Mouse (Mus musculus): Measurements from ENCODE around the gene Igsf21. TPM values are rescaled to one million over a fixed set of nuclear protein-coding genes. Genes with fewer than 3 reads are reported as not detected.

The Igsf21 gene
- polyA plus RNA-seq, 1 experiment from 2014 or later = 64.4 TPM

DNA sequence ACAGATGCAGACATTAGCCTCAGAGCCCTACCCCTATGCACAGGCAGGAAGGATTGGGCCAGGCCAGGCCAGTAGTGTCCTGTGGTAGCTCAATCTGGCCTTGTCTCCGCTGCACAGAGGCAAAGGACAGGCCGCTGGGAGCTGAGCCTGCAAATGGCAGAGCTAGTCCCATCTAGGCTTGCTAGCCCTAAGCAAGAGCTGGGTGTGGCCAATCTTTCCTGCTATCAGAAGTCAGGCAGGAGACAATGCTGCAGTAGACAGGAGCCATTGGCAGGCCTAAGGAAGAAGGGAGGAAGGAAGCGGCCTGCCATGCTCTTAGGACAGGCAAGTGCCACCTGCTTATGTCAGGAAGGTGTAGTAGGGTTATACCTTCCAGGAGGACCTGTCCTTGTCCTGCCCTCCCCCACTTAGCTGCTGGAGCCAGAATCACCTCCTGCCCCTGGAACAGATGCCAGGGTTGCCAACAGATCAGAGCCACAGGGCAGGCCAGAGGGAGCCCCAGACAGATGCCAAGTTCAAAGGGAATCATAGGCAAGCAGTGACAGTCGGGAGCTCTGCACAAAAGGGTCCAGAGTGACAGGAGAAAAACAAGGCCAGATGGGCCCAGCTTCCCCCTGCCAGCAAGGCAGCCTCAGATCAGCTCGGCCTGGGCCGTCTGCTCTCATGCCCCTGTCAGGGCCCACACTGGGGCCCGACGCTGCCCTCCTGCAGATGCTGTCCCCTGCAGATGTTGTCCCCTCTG lies 59.0 kb downstream of the Igsf21 start:
- 0 out of 2 replicates have a peak, but pooled peaks have one; percentile 21 for ATAC-seq (ENCODE audit: low FRiP score)
- DNase-seq (ENCODE audit: low spot score) = no peak
- Histone ChIP-seq H3K4me1 (replicated peaks; ENCODE audit: control insufficient read depth, insufficient read depth, low read length) (peaks cover 13% of the 10 kb centered on the region), H3K27ac (peak overlapping the region; percentile 39; the same call in 1 of the 2 replicates), H3K36me3 (replicated peaks; ENCODE audit: control insufficient read depth, insufficient read depth) (no peaks in the 10 kb centered on the region), H3K9me3 (ENCODE audit: control insufficient read depth, low read length) (no peaks in the 10 kb centered on the region), H3K9ac (no peak overlapping the region), H3K4me2 (replicated peaks) (no peak overlapping the region), H3K27me3 (ENCODE audit: control insufficient read depth, insufficient read depth, low read length) (no peaks in the 10 kb centered on the region), H3K4me3 (replicated peaks; ENCODE audit: low read length) (no peak overlapping the region)
- WGBS = 47% methylated on average over 8 of the region's 8 CpGs

DNA sequence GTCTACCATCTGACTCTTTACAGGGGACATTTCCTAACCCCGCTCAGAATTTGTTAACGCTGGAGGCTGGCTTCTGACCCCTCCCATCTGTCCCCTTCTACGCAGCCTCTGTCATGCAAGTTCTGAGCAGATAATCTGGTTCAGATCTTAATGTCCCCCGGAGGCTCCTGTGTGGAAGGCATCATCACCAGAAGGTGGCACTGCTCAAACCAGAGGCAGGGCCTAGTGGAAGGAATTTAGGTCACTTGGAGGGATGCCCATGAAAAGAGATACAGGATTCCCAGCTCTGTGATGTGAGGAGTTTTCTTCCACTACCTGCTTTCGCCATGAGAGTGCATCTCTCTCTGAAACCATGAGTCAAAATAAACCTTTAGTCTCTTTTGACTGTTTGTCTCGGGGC lies 67.0 kb downstream of the Igsf21 start:
- H3K9me3 ChIP-seq (ENCODE audit: control insufficient read depth, low read length) = no peaks in the 10 kb centered on the region
- 64% methylated on average over 6 of the region's 6 CpGs for WGBS
- DNase-seq (ENCODE audit: low spot score) (no peak), ATAC-seq (ENCODE audit: low FRiP score) (no peak)
- no peak overlapping the region for H3K27ac ChIP-seq
- no peaks in the 10 kb centered on the region for H3K36me3 ChIP-seq (replicated peaks; ENCODE audit: control insufficient read depth, insufficient read depth)
- H3K9ac ChIP-seq = no peak overlapping the region
- H3K4me2 ChIP-seq (replicated peaks) = no peak overlapping the region
- H3K27me3 ChIP-seq (ENCODE audit: control insufficient read depth, insufficient read depth, low read length) = no peaks in the 10 kb centered on the region
- no peak overlapping the region for H3K4me3 ChIP-seq (replicated peaks; ENCODE audit: low read length)
- H3K4me1 ChIP-seq (replicated peaks; ENCODE audit: control insufficient read depth, insufficient read depth, low read length) = no peaks in the 10 kb centered on the region

DNA sequence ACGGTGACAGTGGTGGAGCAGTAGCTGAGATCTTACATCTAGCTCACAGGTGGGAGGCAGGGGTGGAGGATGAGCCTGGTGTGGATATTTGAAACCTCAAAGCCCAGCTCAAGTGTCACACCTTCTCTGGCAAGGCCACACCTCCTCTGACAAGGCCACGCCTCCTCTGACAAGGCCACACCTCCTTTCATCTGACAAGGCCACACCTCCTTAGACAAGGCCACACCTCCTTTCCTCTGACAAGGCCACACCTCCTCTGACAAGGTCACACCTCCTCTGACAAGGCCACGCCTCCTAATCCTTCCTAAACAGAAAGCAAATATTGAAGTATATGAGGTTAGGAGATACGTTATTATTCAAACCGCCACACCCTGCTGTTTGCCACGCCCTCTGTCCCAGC lies 69.5 kb downstream of the Igsf21 start:
- Histone ChIP-seq H3K4me1 (replicated peaks; ENCODE audit: control insufficient read depth, insufficient read depth, low read length) (peaks cover 10% of the 10 kb centered on the region), H3K36me3 (replicated peaks; ENCODE audit: control insufficient read depth, insufficient read depth) (no peaks in the 10 kb centered on the region), H3K27me3 (ENCODE audit: control insufficient read depth, insufficient read depth, low read length) (no peaks in the 10 kb centered on the region), H3K9me3 (ENCODE audit: control insufficient read depth, low read length) (no peaks in the 10 kb centered on the region), H3K9ac (no peak overlapping the region), H3K4me3 (replicated peaks; ENCODE audit: low read length) (no peak overlapping the region), H3K27ac (no peak overlapping the region), H3K4me2 (replicated peaks) (no peak overlapping the region)
- ATAC-seq (ENCODE audit: low FRiP score) (no peak), DNase-seq (ENCODE audit: low spot score) (no peak)
- WGBS = 92% methylated on average over 6 of the region's 6 CpGs

- no peak overlapping the region for H3K4me2 ChIP-seq (replicated peaks)
- H3K9ac ChIP-seq = no peak overlapping the region
- H3K36me3 ChIP-seq (replicated peaks; ENCODE audit: control insufficient read depth, insufficient read depth) = no peaks in the 10 kb centered on the region
- no peaks in the 10 kb centered on the region for H3K27me3 ChIP-seq (ENCODE audit: control insufficient read depth, insufficient read depth, low read length)
- 0 out of 2 replicates have a peak overlapping the region, but pooled peaks have one; percentile 20 for H3K27ac ChIP-seq
- no peak overlapping the region for H3K4me3 ChIP-seq (replicated peaks; ENCODE audit: low read length)
- no peak for ATAC-seq (ENCODE audit: low FRiP score)
- H3K4me1 ChIP-seq (replicated peaks; ENCODE audit: control insufficient read depth, insufficient read depth, low read length) = peaks cover 10% of the 10 kb centered on the region
- 46% methylated on average over 13 of the region's 13 CpGs for WGBS
- H3K9me3 ChIP-seq (ENCODE audit: control insufficient read depth, low read length) = no peaks in the 10 kb centered on the region
- no peak for DNase-seq (ENCODE audit: low spot score)
These were observed 72.7 kb downstream of the Igsf21 start for GRCm38 (mm10) chr4:140173746-140174399.

DNA sequence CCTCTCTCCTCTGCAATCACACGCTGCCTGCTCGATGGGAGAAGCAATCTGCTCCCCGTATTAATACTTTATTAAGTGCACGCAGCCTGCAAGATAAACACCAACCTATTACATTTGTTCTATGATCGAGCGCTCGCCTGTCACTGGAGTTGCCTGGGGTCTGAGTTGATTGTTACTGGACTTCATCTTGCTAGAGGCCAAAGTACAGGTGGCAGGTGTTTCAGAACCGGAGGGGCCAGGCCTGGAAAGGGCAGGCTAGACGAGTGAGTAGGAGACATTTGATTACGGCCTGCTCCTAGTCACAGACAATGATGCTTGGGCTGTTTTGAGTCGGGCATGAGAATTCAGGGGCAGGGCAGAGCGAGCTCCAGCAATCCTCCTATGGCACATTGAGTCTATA lies 73.5 kb downstream of the Igsf21 start:
- Histone ChIP-seq H3K4me2 (replicated peaks) (no peak overlapping the region), H3K4me3 (replicated peaks; ENCODE audit: low read length) (no peak overlapping the region), H3K36me3 (replicated peaks; ENCODE audit: control insufficient read depth, insufficient read depth) (no peaks in the 10 kb centered on the region), H3K27ac (0 out of 2 replicates have a peak overlapping the region, but pooled peaks have one; percentile 20), H3K27me3 (ENCODE audit: control insufficient read depth, insufficient read depth, low read length) (no peaks in the 10 kb centered on the region), H3K4me1 (replicated peaks; ENCODE audit: control insufficient read depth, insufficient read depth, low read length) (peaks cover 10% of the 10 kb centered on the region), H3K9me3 (ENCODE audit: control insufficient read depth, low read length) (no peaks in the 10 kb centered on the region), H3K9ac (no peak overlapping the region; the same call in 1 of the 2 replicates)
- 44% methylated on average over 12 of the region's 12 CpGs for WGBS
- DNase-seq (ENCODE audit: low spot score) = no peak
- no peak for ATAC-seq (ENCODE audit: low FRiP score)

DNA sequence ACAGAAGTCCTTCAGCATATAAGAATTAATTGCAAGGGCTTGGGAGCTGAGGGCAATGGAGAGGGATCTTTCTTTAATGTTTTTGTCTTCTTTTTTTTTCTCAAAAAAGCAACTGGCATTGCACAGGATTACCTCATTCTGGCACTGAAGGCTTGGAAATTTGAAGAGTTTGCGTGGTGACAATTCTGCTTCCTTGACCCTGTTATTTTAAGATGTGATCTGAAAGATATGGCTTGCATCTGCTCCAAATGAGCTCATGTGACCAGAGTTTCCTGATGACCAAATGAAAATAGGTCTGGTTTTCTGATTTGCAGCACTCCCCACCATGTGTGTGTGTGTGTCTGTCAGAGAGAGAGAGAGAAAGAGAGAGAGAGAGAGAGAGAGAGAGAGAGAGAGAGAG lies 74.7 kb downstream of the Igsf21 start:
- Histone ChIP-seq H3K4me2 (replicated peaks) (no peak overlapping the region), H3K36me3 (replicated peaks; ENCODE audit: control insufficient read depth, insufficient read depth) (no peaks in the 10 kb centered on the region), H3K4me1 (replicated peaks; ENCODE audit: control insufficient read depth, insufficient read depth, low read length) (peaks cover 18% of the 10 kb centered on the region), H3K9me3 (ENCODE audit: control insufficient read depth, low read length) (no peaks in the 10 kb centered on the region), H3K27me3 (ENCODE audit: control insufficient read depth, insufficient read depth, low read length) (no peaks in the 10 kb centered on the region), H3K9ac (no peak overlapping the region), H3K4me3 (replicated peaks; ENCODE audit: low read length) (no peak overlapping the region), H3K27ac (no peak overlapping the region)
- WGBS = 81% methylated on average over 1 of the region's 1 CpGs
- no peak for ATAC-seq (ENCODE audit: low FRiP score)
- no peak for DNase-seq (ENCODE audit: low spot score)

GRCm38 (mm10) chr4:140171189-140171588 lies 75.4 kb downstream of the Igsf21 start:
- peaks cover 18% of the 10 kb centered on the region for H3K4me1 ChIP-seq (replicated peaks; ENCODE audit: control insufficient read depth, insufficient read depth, low read length)
- H3K36me3 ChIP-seq (replicated peaks; ENCODE audit: control insufficient read depth, insufficient read depth) = no peaks in the 10 kb centered on the region
- H3K27ac ChIP-seq = no peak overlapping the region
- H3K27me3 ChIP-seq (ENCODE audit: control insufficient read depth, insufficient read depth, low read length) = no peaks in the 10 kb centered on the region
- no peak overlapping the region for H3K4me2 ChIP-seq (replicated peaks)
- no peak for ATAC-seq (ENCODE audit: low FRiP score)
- no peak for DNase-seq (ENCODE audit: low spot score)
- no peak overlapping the region for H3K4me3 ChIP-seq (replicated peaks; ENCODE audit: low read length)
- H3K9ac ChIP-seq = no peak overlapping the region
- no peaks in the 10 kb centered on the region for H3K9me3 ChIP-seq (ENCODE audit: control insufficient read depth, low read length)

- Histone ChIP-seq H3K9ac (no peak overlapping the region), H3K36me3 (replicated peaks; ENCODE audit: control insufficient read depth, insufficient read depth) (no peaks in the 10 kb centered on the region), H3K4me2 (replicated peaks) (no peak overlapping the region), H3K4me1 (replicated peaks; ENCODE audit: control insufficient read depth, insufficient read depth, low read length) (peaks cover 7% of the 10 kb centered on the region; the same call in 1 of the 2 replicates), H3K9me3 (ENCODE audit: control insufficient read depth, low read length) (no peaks in the 10 kb centered on the region), H3K27me3 (ENCODE audit: control insufficient read depth, insufficient read depth, low read length) (no peaks in the 10 kb centered on the region), H3K27ac (no peak overlapping the region), H3K4me3 (replicated peaks; ENCODE audit: low read length) (no peak overlapping the region)
- 77% methylated on average over 7 of the region's 7 CpGs for WGBS
- ATAC-seq (ENCODE audit: low FRiP score) = no peak
- no peak for DNase-seq (ENCODE audit: low spot score)
These were observed 80.7 kb downstream of the Igsf21 start for GRCm38 (mm10) chr4:140165851-140166250.

DNA sequence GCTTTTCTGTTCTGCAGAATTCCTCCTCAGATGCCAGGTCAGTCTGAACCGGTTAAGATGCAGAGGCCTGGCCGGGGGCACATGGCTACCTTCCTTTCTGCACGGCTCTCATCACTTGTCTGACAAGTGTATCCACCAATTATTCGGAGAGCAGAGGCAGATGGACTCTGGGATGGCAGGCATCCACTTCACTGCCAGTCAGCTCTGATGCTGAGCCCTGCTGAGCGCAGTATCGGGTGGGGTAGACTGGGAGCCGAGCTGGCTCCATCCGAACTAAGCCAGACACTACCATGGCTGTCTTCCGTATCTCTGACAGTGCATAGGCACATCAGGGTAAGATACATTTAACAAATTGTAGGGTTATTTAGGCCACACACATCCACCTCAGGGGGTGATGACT lies 81.9 kb downstream of the Igsf21 start:
- peaks cover 7% of the 10 kb centered on the region; the same call in 1 of the 2 replicates for H3K4me1 ChIP-seq (replicated peaks; ENCODE audit: control insufficient read depth, insufficient read depth, low read length)
- H3K36me3 ChIP-seq (replicated peaks; ENCODE audit: control insufficient read depth, insufficient read depth) = no peaks in the 10 kb centered on the region
- no peaks in the 10 kb centered on the region for H3K27me3 ChIP-seq (ENCODE audit: control insufficient read depth, insufficient read depth, low read length)
- 76% methylated on average over 9 of the region's 9 CpGs for WGBS
- no peak overlapping the region for H3K9ac ChIP-seq
- DNase-seq (ENCODE audit: low spot score) (no peak), ATAC-seq (ENCODE audit: low FRiP score) (no peak)
- H3K27ac ChIP-seq = no peak overlapping the region
- no peak overlapping the region for H3K4me2 ChIP-seq (replicated peaks)
- H3K4me3 ChIP-seq (replicated peaks; ENCODE audit: low read length) = no peak overlapping the region
- H3K9me3 ChIP-seq (ENCODE audit: control insufficient read depth, low read length) = no peaks in the 10 kb centered on the region
